Mouse (Mus musculus) kidney, postnatal 14 days (tissue): ENCODE measurements around the gene Sema6d.

Experiments used
- DNase-seq: peaks from one replicate; pipeline ENCODE4 v3.0.0; 2022; ENCODE audit warnings: mixed read lengths

Gene Sema6d

GRCm38 (mm10) chr2:124403981-124404380 is 314.2 kb downstream of the Sema6d start:
- DNase-seq, result no peak

GRCm38 (mm10) chr2:124404631-124405562 is 315.1 kb downstream of the Sema6d start:
- no peak for DNase-seq

GRCm38 (mm10) chr2:124408956-124409355 is 319.2 kb downstream of the Sema6d start:
- DNase-seq, result no peak

GRCm38 (mm10) chr2:124416730-124417129 is 327.0 kb downstream of the Sema6d start:
- no peak for DNase-seq

- DNase-seq, result no peak
These were observed 328.6 kb downstream of the Sema6d start for GRCm38 (mm10) chr2:124418319-124418718.

GRCm38 (mm10) chr2:124420170-124420825 is 330.5 kb downstream of the Sema6d start:
- DNase-seq, result no peak

- DNase-seq, result no peak
These were observed 340.0 kb downstream of the Sema6d start for GRCm38 (mm10) chr2:124429744-124430143.

- no peak for DNase-seq
These were observed 340.9 kb downstream of the Sema6d start for GRCm38 (mm10) chr2:124430708-124431107.

GRCm38 (mm10) chr2:124435382-124436002 is 345.7 kb downstream of the Sema6d start:
- DNase-seq, result no peak

GRCm38 (mm10) chr2:124436704-124437103 is 346.9 kb downstream of the Sema6d start:
- no peak for DNase-seq

- no peak for DNase-seq
These were observed 354.4 kb downstream of the Sema6d start for GRCm38 (mm10) chr2:124444199-124444598.

- no peak for DNase-seq
These were observed 366.1 kb downstream of the Sema6d start for GRCm38 (mm10) chr2:124455881-124456280.

- no peak for DNase-seq
These were observed 367.2 kb downstream of the Sema6d start for GRCm38 (mm10) chr2:124456999-124457398.

- peak; percentile 17 for DNase-seq
These were observed 368.3 kb downstream of the Sema6d start for GRCm38 (mm10) chr2:124458028-124458427.

GRCm38 (mm10) chr2:124460956-124461355 is 371.2 kb downstream of the Sema6d start:
- peak; percentile 10 for DNase-seq

GRCm38 (mm10) chr2:124461378-124461851 is 371.6 kb downstream of the Sema6d start:
- peak; percentile 12 for DNase-seq

- no peak for DNase-seq
These were observed 375.5 kb downstream of the Sema6d start for GRCm38 (mm10) chr2:124465004-124465946.

GRCm38 (mm10) chr2:124467429-124467828 is 377.7 kb downstream of the Sema6d start:
- DNase-seq, result no peak

GRCm38 (mm10) chr2:124470346-124471042 is 380.7 kb downstream of the Sema6d start:
- no peak for DNase-seq

- no peak for DNase-seq
These were observed 383.1 kb downstream of the Sema6d start for GRCm38 (mm10) chr2:124472674-124473507.

- DNase-seq, result no peak
These were observed 388.1 kb downstream of the Sema6d start for GRCm38 (mm10) chr2:124477904-124478303.
